Mouse (Mus musculus) ES-Bruce4 (cell line): ENCODE data around the gene Ccdc13. TPM values are rescaled to one million over a fixed set of nuclear protein-coding genes. Genes with fewer than 3 reads are reported as not detected.

Experiments used
- H3K27ac ChIP-seq: 2 replicates; pipeline ENCODE4 v1.5.1; 2012; ENCODE audit warnings: low read length, inconsistent platforms; ENCODE audit not compliant: insufficient read depth
- H3K27me3 ChIP-seq: 2 replicates; pipeline ENCODE4 v1.6.1; 2012; ENCODE audit warnings: mild to moderate bottlenecking, low read length, inconsistent platforms; ENCODE audit not compliant: control insufficient read depth, poor library complexity, insufficient read depth, severe bottlenecking
- H3K36me3 ChIP-seq: 2 replicates; pipeline ENCODE4 v1.6.1; 2012; ENCODE audit warnings: inconsistent platforms, mild to moderate bottlenecking, low read length, moderate library complexity; ENCODE audit not compliant: control insufficient read depth, poor library complexity, insufficient read depth, severe bottlenecking
- H3K4me1 ChIP-seq: one replicate; pipeline ENCODE4 v1.8.1; 2011; ENCODE audit warnings: low read length; ENCODE audit not compliant: control insufficient read depth, insufficient read depth
- H3K4me3 ChIP-seq: 2 replicates; pipeline ENCODE4 v1.5.1; 2011; ENCODE audit warnings: low read depth, mild to moderate bottlenecking, low read length
- H3K9ac ChIP-seq: 2 replicates; pipeline ENCODE4 v1.6.1; 2012; ENCODE audit warnings: low read depth, mild to moderate bottlenecking, inconsistent platforms; ENCODE audit not compliant: poor library complexity, severe bottlenecking
- H3K9me3 ChIP-seq: replicated peaks from 2 replicates; pipeline ENCODE4 v1.6.1; 2012; ENCODE audit warnings: mild to moderate bottlenecking, low read length, inconsistent platforms; ENCODE audit not compliant: control insufficient read depth, poor library complexity, insufficient read depth, severe bottlenecking
- CTCF ChIP-seq: IDR thresholded peaks from one replicate; pipeline ENCODE4 v1.8.1; 2011; ENCODE audit warnings: low read depth, low read length
- EP300 ChIP-seq: IDR thresholded peaks from 2 replicates; pipeline ENCODE4 v1.6.1; 2011; ENCODE audit warnings: low read depth, low read length; ENCODE audit not compliant: insufficient read depth
- POLR2A ChIP-seq: IDR thresholded peaks from one replicate; pipeline ENCODE4 v1.8.1; 2011; ENCODE audit warnings: low read length; ENCODE audit not compliant: insufficient read depth
- polyA plus RNA-seq: library from polyadenylated mRNA; stranded (reverse); fragments of >200 nt; gene quantifications from 2 replicates; pipeline ENCODE4 v1.2.4, GENCODE M21; 2011; ENCODE audit warnings: low read depth; ENCODE audit not compliant: missing spikeins, insufficient read depth, insufficient read length

Gene Ccdc13
- polyA plus RNA-seq, result 0.68 and 0.85 TPM in 2 replicates

- no peaks in the 10 kb centered on the region for H3K36me3 ChIP-seq
- peak within 1 kb of the TSS; percentile 57 for H3K9ac ChIP-seq
- H3K4me3 ChIP-seq, result peak within 1 kb of the TSS; percentile 56
- no peaks in the 10 kb centered on the region for H3K9me3 ChIP-seq
- H3K27ac ChIP-seq, result no peak within 1 kb of the TSS
- H3K4me1 ChIP-seq, result no peaks in the 10 kb centered on the region
- no peaks in the 10 kb centered on the region for H3K27me3 ChIP-seq
- TF ChIP-seq EP300 (no peak), POLR2A (no peak), CTCF (no peak)
Observed at GRCm38 (mm10) chr9:121838829-121839621, at the start of gene Ccdc13. Gene Ccdc13, minus strand, starts transcription at chr9:121839461.

- TF ChIP-seq POLR2A, result no peak
- no peak for TF ChIP-seq CTCF
- no peak for TF ChIP-seq EP300
- no peaks in the 10 kb centered on the region for H3K27me3 ChIP-seq
- H3K4me1 ChIP-seq, result no peaks in the 10 kb centered on the region
- H3K4me3 ChIP-seq, result no peak overlapping the region
- no peak overlapping the region for H3K27ac ChIP-seq
- H3K9me3 ChIP-seq, result no peaks in the 10 kb centered on the region
- H3K36me3 ChIP-seq, result no peaks in the 10 kb centered on the region
- H3K9ac ChIP-seq, result no peak overlapping the region
Observed at GRCm38 (mm10) chr9:121882015-121882457, 42.8 kb upstream of the Ccdc13 start.

GRCm38 (mm10) chr9:121881301-121881700 lies 42.0 kb upstream of the Ccdc13 start:
- H3K9ac ChIP-seq, result no peak overlapping the region
- H3K4me3 ChIP-seq, result no peak overlapping the region
- no peak overlapping the region for H3K27ac ChIP-seq
- no peaks in the 10 kb centered on the region for H3K4me1 ChIP-seq
- no peaks in the 10 kb centered on the region for H3K36me3 ChIP-seq
- no peak for TF ChIP-seq CTCF
- no peak for TF ChIP-seq EP300
- no peak for TF ChIP-seq POLR2A
- no peaks in the 10 kb centered on the region for H3K27me3 ChIP-seq
- no peaks in the 10 kb centered on the region for H3K9me3 ChIP-seq

GRCm38 (mm10) chr9:121880840-121881239 lies 41.6 kb upstream of the Ccdc13 start:
- no peak overlapping the region for H3K4me3 ChIP-seq
- H3K4me1 ChIP-seq, result no peaks in the 10 kb centered on the region
- peak; percentile 90 for TF ChIP-seq CTCF
- no peak for TF ChIP-seq POLR2A
- H3K9me3 ChIP-seq, result no peaks in the 10 kb centered on the region
- no peaks in the 10 kb centered on the region for H3K27me3 ChIP-seq
- H3K27ac ChIP-seq, result no peak overlapping the region
- no peak overlapping the region for H3K9ac ChIP-seq
- H3K36me3 ChIP-seq, result no peaks in the 10 kb centered on the region

- no peaks in the 10 kb centered on the region for H3K36me3 ChIP-seq
- H3K27ac ChIP-seq, result no peak overlapping the region
- no peak overlapping the region for H3K9ac ChIP-seq
- TF ChIP-seq EP300, result no peak
- TF ChIP-seq POLR2A, result no peak
- TF ChIP-seq CTCF, result peak; percentile 47
- no peak overlapping the region for H3K4me3 ChIP-seq
- H3K27me3 ChIP-seq, result no peaks in the 10 kb centered on the region
- H3K4me1 ChIP-seq, result no peaks in the 10 kb centered on the region
- no peaks in the 10 kb centered on the region for H3K9me3 ChIP-seq
Observed at GRCm38 (mm10) chr9:121877052-121877740, 37.9 kb upstream of the Ccdc13 start.

- Histone ChIP-seq H3K4me1 (no peaks in the 10 kb centered on the region), H3K9ac (no peak overlapping the region), H3K27me3 (no peaks in the 10 kb centered on the region), H3K9me3 (no peaks in the 10 kb centered on the region), H3K36me3 (no peaks in the 10 kb centered on the region), H3K27ac (no peak overlapping the region), H3K4me3 (no peak overlapping the region)
- no peak for TF ChIP-seq EP300
- no peak for TF ChIP-seq CTCF
- no peak for TF ChIP-seq POLR2A
Observed at GRCm38 (mm10) chr9:121873578-121873977, 34.3 kb upstream of the Ccdc13 start.
